Mouse (Mus musculus) brain, adult 2 months (tissue): Measurements from ENCODE around the gene Atp6v0b.
A peak's percentile ranks its signal among the peaks of the same experiment; 100 is the strongest.

ENCODE experiments used
- DNase-seq: peaks from one replicate; pipeline ENCODE4 v3.0.0; 2011; ENCODE audit warnings: low read depth, low spot score

Atp6v0b gene

GRCm38 (mm10) chr4:117887133-117887532 lies at the start of gene Atp6v0b:
Atp6v0b (minus strand) TSS chr4:117887333.
- peak; percentile 97 for DNase-seq

DNA sequence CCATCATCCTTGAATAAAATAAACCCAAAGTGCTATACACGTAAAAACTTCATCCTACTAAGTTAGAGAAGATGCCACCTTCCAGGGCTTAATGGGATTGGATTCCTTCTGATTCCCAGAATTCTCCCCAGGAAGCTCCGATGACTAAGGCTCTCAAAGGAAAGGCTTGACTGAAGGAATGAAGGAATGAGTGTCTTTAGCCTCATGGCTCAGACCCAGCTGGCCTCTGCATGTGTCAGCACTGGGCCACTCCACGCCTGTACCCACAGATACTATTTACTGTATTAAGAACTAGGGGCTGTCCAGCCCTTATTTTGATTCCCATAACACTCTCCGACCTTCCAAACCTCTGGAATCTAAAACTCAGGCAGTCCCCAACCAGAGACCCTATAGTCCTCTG lies 46.9 kb upstream of the Atp6v0b start:
- DNase-seq, result no peak

DNA sequence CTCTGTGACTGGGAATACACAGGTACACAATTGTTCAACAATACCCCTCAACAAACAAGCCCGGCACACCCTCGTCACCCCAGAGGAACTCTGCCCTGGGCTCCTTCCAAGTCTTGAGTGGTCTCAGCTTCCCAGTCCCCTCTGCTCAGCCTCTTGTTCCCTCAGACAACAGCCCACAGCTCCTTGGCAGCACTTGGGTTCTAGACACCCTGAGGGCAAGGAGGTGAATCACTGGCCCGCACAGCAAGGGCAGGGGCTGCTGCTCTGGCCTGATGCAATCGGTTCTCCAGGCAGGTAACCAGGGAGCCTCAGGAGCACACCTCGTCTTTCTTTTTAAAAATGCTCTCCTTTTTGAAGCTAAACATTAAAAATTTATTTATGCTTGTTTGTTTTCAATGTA lies 46.1 kb upstream of the Atp6v0b start:
- no peak for DNase-seq

DNA sequence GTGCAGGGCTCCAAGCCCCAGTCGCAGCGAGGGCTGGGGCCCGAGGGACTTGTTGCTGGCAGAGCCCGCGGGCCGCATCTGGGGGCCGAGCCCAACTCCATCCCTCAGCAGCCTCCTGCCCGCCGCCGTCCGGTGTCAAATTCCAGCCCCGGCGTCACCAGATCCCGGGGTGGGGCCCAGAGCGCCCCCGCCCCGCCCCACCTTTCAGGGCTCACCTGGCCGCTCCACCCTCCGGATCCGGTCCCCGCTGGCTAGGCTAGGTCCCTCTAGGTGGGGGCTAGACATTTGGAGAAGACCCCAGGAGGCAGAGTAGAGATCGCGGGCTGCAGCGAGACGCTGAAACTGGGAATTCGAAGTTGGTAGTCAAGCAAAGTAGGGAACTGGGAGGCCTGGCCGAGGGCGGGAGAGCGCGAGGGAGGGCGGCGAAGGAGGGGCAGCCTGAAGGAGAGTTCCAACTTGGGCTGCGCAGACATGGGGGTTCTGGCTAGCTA lies 42.3 kb upstream of the Atp6v0b start, which contains the start of gene Artn:
TSS of gene Artn (minus strand) at position 373 of the 491 bp plus-strand sequence.
- no peak for DNase-seq

- DNase-seq, result peak; percentile 72
These were observed 41.6 kb upstream of the Atp6v0b start for GRCm38 (mm10) chr4:117928699-117929241.

- peak; percentile 68 for DNase-seq
These were observed 41.1 kb upstream of the Atp6v0b start for GRCm38 (mm10) chr4:117928234-117928633.

GRCm38 (mm10) chr4:117926545-117927482 lies 39.7 kb upstream of the Atp6v0b start:
- peak; percentile 85 for DNase-seq

- no peak for DNase-seq
These were observed 37.8 kb upstream of the Atp6v0b start for GRCm38 (mm10) chr4:117924916-117925315.

- DNase-seq, result no peak
These were observed 36.3 kb upstream of the Atp6v0b start for GRCm38 (mm10) chr4:117923450-117923849.

DNA sequence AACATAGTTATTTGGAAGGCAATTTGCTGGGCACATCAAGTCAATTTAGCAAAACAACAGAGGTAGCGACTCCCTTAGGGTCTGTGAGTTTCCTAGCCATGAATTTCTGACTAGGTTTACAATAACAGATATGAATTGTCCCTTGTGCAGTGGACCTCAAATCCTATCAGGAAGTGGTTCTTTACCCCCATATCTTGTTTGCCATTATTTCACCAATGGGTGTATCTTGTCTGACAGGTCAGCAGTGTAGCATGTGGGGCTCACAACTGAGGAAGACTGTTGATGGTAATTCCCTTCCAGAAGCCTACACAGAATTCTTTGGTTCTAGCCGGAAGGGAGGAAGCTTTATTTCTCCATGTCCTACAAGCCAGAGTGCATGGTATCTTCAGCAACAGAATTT lies 34.2 kb upstream of the Atp6v0b start:
- no peak for DNase-seq

- DNase-seq, result no peak
These were observed 31.6 kb upstream of the Atp6v0b start for GRCm38 (mm10) chr4:117918762-117919161.

DNA sequence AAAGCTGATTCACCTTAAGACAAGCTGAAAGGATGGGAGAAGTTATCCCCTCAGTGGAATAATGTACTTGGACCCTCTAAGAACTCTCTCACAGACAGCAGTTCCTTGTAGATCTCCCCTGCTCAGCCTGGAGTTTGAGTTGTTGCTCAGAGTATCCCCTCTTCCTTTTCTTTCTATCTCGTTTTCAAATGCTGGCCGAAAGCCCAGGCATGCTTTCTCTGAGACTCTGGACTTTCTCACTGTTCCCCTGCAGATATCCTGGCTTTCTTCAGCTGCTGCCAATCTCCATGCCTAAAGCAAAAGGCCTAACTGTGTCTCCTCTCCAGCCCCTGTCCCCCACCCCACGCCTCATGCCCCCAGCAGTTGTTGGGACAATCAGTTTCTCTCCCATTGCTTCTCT lies 31.1 kb upstream of the Atp6v0b start:
- DNase-seq, result no peak

- DNase-seq, result no peak
These were observed 30.7 kb upstream of the Atp6v0b start for GRCm38 (mm10) chr4:117917847-117918246.

DNA sequence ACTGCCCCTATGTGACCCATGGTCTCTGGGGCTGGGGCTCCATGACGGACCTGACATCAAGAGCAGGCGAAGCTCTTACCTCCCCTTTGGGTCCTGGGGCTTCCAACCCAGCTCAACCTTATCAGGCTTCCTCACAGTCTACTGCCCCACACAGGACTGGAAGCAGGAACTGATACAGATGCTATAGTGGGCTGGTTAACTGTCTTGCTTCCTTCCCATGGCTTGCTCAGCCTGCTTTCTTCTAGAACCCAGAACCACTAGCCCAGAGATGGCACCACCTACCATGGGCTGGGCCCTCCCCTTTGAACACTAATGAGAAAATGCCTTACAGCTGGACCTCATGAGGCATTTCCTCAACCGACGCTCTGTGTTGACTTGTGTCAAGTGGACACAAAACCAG lies 30.3 kb upstream of the Atp6v0b start:
- DNase-seq, result no peak

DNA sequence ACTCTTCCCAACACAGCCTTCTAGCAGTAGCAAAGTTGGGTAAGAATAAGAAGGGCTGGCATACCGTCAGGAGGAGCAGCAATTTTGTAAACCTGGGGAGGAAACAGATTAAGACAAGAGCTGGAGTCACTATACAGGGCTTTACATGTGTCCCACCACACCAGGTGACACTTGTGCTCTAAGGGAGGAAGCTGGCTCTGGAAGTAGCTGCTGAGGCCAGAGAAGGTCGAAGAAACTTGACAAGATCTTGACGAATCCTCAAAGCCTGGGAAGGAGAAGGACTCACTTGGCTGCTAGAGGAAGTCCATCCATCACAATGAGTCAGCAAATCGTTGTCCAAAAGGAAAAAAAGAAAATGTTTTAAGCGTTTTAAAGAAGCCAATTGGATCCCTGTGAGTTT lies 29.3 kb upstream of the Atp6v0b start:
- DNase-seq, result no peak

- DNase-seq, result peak; percentile 60
These were observed 28.5 kb upstream of the Atp6v0b start for GRCm38 (mm10) chr4:117915489-117916105.

DNA sequence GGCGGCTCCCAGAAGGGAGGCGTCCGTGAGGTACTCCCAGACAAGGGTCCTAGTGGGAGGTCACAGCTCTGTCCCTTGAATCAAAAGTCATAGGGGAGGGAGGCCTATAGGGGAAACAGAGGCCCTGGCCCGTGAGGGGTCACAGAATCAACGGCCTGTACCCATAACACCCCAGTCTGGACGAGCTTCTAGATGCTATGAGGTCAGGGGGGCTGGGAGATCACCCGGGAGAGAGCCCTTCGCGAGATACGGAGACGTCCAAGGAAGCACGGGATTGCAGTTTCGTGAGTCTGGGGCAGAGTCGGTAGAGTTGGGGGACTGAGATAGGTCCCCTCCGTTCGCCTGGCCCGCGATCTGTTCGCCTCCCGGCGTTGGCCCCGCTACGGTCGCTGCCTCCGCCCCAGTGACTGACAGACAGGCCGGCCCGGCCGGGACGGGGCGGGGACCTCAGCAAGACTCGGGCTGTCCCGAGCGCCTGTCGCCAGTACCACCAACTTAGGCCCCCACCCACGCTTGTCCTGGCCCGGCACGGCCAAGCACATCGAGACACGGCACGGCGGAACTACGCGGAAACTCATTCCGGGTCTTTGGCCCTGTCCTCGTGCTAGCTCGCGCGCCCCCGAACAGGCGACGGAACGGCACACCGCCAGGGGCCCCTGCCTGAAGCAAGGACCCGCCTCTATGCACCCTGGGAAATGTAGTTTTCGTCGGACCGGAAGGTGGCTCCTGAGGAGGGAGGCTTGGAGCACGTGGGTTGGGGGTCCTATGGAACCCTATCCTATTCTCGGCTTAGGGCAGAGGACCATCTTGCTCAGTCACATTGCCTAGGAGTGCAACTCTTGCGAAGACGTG lies 27.7 kb upstream of the Atp6v0b start, which contains the start of gene Ipo13:
TSS of gene Ipo13 (minus strand) at position 409 of the 852 bp plus-strand sequence.
- peak; percentile 97 for DNase-seq

DNA sequence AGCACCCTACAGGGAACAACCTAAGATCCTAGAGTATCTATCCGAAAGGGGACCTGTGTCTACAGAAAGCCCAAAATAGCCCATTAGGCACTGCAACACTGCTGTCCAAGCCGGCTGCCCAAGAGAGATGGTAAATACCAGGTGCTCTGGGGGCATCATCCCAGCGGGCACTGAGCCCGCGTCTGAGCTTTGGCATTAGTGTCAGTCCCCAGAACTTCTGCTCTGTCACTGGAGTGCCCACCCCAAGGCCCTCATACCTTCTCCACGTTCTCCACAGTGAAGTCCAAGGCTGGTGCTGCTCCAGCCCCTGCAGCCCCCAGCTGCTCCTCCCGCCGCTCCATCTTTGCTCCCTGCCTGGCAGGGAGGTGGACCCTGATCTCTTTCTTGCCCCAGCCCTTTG lies 26.9 kb upstream of the Atp6v0b start:
- peak; percentile 52 for DNase-seq

GRCm38 (mm10) chr4:117913421-117913820 lies 26.3 kb upstream of the Atp6v0b start:
- peak; percentile 79 for DNase-seq

GRCm38 (mm10) chr4:117912685-117913273 lies 25.6 kb upstream of the Atp6v0b start:
- peak; percentile 56 for DNase-seq

DNA sequence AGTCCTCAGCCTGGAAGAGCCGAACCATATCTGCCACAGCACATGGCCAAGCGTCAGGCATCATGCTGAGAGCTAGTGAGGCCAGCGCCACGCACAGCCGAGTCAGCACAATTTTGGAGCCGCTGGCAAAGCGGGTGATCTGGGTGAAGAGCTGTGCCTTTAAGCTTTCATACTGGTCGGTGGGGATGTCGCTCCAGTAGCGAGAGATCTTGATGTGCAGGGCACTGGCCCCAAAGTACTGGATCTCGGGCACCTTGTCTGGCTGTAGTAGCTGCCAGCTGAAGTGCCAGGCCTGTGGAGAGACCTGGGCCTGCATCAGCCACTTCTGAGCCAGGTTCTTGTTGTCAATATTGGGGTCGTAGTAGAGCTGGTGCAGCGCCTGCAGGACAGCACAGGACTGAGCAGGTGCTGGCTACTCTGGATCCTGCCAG lies 25.0 kb upstream of the Atp6v0b start:
- DNase-seq, result peak; percentile 81
